Mouse (Mus musculus): Measurements from ENCODE around the gene Bmp6.
A peak's percentile ranks its signal among the peaks of the same experiment; 100 is the strongest.

Bmp6 gene

GRCm38 (mm10) chr13:38429671-38430070 lies 84.8 kb downstream of the Bmp6 start:
- DNase-seq (ENCODE audit: low spot score in 2 of 2) = no peak

- DNase-seq (ENCODE audit: low spot score in 2 of 2) = no peak
These were observed 85.2 kb downstream of the Bmp6 start for GRCm38 (mm10) chr13:38430075-38430474.

GRCm38 (mm10) chr13:38434831-38435230 lies 89.9 kb downstream of the Bmp6 start:
- no peak for DNase-seq (ENCODE audit: low spot score in 2 of 2)

DNA sequence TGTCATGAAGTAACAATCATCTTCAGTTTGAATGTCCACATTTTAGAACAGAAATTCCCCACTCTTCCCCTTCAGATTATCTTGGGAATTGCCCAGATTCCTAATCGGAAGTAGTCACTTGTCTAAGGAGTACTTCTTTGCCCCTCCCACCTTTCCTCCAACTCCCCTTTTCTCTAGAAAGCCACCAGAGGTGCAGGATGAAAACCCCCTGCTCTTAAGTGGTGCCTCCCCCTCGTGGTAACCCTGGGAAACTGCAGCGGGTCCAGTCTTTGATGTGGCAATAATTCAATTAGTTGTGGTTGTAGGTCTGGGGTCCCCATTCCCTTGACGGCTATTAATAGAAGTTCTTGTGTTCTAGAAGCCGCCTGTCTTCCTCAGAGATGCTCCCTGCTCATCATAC lies 93.0 kb downstream of the Bmp6 start:
- DNase-seq (ENCODE audit: low spot score in 2 of 2) = peak in 1 of 2 experiments; percentile 20

DNA sequence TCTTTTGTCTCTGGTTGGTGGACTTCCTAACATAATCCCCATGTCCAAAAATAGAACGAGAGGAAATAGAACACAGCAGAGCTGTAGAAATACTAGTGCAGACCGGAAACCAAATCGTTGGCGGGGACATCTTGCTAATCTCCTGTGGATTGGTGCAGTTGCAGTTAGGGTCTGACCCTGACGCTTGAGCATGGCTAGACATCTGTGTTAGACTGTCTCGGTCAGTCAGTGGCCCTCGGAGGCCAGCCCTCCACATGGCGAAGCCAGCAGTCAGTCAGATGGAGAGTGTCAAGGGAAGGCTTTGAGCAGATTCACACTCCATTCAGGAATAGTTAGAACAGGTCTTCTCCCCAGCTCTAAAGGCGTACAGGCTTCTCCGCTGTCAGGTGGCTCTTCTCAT lies 95.3 kb downstream of the Bmp6 start:
- DNase-seq (ENCODE audit: low spot score in 2 of 2) = no peak

GRCm38 (mm10) chr13:38448516-38449015 lies 103.7 kb downstream of the Bmp6 start:
- DNase-seq (ENCODE audit: low spot score in 2 of 2) = no peak

DNA sequence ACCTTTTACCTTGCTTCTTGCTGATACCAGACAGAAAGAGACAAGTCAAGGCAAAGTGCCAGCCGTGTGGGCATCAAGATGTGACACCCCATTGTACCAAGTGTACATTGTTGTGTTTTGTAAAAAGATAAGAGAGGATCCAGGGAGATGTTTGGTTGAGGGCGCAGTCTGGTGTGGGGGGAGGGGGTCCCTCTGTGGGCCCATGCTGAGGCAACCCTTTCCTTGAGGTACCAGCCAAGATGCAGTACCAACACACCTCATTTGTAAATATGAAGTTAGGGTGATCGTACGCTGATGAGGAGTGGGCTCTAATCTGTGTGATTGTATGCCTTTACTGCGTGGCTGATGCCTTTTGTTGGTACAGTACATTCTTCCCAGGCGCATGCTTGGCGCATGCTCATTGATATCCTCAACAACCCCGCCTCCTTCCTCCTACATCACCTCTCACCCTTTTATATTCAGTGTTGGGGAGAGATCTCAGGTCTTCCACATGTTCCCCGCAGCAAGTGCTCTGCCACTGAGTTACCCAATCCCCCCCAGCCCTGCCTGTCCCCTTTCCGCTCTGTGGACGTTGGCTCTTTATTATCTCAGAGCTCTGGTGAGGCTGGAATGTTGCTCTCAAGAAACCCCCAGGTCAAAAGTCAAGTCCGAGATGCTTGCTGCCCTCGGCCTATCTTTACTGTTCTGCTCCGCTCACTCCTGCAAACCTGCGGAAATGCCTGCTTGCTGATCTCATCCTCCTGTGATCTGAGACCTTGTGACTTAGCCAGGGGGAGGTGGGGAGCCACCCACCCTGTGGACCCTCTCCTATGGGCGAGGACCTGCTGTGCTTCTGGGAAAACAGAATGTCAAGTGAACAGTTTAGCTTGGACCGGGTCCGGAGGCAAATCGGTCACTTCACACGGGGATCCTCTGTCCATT lies 105.4 kb downstream of the Bmp6 start:
- no peak for DNase-seq (ENCODE audit: low spot score in 2 of 2)

GRCm38 (mm10) chr13:38451446-38451845 lies 106.5 kb downstream of the Bmp6 start:
- no peak for DNase-seq (ENCODE audit: low spot score in 2 of 2)

GRCm38 (mm10) chr13:38463410-38463809 lies 118.5 kb downstream of the Bmp6 start:
- no peak for DNase-seq (ENCODE audit: low spot score in 2 of 2)

DNA sequence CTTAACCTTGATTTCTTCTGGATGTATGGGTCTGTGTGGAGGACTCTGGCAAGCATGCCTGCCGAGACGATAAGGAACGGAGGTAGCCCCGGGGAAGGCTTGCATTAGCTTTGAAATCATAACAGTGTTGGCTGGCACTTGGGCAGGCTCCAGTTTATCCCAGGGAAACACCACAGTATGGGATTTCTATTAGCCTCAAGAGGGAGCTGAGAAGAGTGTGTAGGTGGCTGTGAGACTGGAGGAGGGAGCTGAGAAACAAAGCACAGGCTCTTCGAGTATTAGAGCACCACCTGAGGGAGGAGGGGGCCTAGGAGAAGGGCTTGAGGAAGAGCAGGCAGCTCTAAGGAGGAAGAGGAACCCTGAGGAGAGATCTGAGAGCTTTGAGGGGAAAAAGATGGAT lies 126.0 kb downstream of the Bmp6 start:
- no peak for DNase-seq (ENCODE audit: low spot score in 2 of 2)

GRCm38 (mm10) chr13:38472636-38473035 lies 127.7 kb downstream of the Bmp6 start:
- DNase-seq (ENCODE audit: low spot score in 2 of 2) = no peak

DNA sequence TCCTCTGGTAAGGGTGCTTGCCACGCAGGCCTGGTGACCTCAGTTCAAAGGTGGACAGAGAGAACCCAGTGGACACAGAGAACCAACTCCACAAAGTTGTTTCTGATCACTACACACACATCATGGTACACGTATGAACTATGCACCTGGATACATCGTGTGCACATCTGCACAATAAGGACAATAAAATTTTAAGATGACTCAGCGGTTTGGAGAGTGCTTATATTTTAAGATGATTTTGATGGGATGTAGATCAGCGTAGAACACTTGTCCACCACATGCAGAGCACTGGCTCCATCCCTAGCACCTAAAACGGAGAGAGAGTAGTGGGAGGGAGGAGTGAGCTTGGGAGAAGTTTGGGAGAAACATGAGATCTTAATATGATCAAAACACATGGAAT lies 128.6 kb downstream of the Bmp6 start:
- DNase-seq (ENCODE audit: low spot score in 2 of 2) = no peak

DNA sequence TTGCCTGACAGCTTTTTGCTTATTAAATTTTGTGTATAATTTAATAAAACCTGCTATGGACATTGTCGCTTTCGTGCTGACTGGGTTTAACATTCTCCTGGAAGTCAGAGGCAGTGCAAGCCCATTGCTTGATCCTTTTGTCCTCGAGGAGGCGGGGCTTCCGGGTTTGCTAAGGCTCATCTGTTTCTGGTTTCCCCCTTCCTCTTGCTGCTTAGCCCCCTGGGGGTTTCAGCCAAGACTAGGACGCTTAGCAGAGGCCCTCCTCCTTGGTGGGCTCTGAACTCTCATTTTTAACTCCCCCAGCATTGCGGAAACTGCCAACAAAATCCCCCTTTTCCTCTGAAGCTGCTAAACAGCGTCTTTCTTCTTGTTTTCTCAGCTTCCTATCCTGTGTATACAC lies 132.0 kb downstream of the Bmp6 start:
- DNase-seq (ENCODE audit: low spot score in 2 of 2) = no peak

DNA sequence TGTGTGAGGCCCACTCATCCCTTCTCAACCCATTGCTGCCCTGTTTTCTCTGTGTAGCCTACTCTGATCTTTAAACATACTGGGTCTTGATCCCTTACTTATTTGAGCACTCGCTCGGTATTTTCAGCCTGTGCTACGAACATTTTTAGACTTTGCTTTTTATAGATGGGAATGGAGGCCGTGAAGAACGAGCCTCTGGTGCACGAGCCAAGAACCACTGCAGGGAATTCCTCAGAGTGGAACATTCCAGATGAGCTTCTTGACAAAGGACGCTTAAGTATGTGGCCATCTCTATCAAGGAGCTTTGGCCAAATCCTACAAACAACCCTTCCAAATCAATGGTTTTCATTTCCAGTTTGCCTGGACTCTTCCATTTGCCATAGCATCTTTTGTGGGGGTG lies 136.1 kb downstream of the Bmp6 start:
- DNase-seq (ENCODE audit: low spot score in 2 of 2) = no peak

DNA sequence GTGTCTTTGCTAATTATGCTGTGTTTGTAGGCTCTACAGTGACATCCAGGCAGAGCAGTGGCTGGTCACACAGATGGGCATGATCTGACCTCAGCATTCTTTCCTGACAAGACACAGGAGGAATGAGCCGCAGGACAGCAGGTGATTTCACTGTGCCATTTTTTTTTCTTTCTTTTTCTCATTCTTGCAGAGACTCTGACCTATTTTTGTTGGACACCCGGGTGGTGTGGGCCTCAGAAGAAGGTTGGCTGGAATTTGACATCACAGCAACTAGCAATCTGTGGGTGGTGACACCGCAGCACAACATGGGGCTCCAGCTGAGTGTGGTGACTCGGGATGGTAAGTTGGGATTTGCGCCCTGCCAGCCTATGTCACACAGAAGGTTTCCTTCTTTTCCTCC lies 139.8 kb downstream of the Bmp6 start:
- no peak for DNase-seq (ENCODE audit: low spot score in 2 of 2)

DNA sequence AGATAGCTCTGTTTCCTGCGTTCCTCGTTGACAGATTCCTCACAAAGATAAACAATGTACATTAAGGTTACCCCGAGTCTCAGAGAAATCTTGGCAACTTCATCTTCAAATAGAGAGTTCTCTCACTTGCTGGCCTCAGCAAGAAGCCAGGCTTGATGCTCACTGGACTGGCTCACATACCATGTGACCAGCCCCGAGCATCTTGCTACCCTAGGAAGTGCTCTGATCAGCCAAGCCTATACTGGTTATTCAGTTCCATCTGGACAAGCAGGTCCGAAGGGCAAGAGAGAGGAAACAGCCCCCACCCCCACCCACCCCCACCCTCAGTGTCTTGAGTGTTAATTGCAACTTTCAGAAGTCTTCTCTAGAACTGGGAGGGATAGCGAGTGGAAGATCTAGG lies 141.9 kb downstream of the Bmp6 start:
- no peak for DNase-seq (ENCODE audit: low spot score in 2 of 2)

DNA sequence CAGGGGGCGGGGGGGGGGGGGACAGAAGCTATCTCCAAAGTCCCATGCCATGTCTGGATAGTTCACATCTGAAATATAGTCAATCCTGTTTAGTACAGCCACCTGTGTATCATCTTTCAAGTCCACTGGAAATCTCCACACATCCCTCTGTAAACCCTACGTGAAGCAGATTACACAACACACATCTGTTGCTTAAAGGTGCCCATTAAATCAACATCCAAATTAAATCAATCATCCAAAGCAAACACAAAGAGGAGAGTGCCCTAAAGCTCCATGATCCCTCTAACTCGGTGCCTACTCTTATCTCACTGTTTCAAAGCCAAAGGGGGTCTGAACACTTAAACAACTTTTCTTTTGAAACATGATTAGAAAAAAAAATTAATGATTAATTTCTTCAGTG lies 151.8 kb downstream of the Bmp6 start:
- DNase-seq (ENCODE audit: low spot score in 2 of 2) = no peak

DNA sequence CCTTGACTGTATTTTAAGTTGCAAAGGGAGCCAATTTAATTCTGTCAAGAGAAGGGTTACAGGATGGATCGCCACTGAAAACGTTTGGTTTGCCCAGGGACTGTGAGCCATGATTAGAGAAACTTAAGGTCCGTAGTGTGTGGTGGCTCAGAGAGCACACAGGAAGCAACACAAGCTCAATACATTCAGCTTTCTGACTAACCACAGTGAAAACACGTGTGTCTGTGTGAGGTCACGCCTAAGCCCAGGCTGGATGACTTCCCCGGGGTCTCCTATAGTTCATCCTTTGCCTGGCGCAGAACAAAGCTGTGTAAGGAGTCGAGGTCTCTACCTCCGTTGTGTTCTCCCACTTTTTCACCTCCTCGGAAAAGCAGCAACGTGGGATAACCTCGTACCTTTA lies 156.4 kb downstream of the Bmp6 start:
- no peak for DNase-seq (ENCODE audit: low spot score in 2 of 2)

GRCm38 (mm10) chr13:38503137-38503849 lies 158.4 kb downstream of the Bmp6 start:
- peak; percentile 41 to 46 for DNase-seq (ENCODE audit: low spot score in 2 of 2)

- DNase-seq (ENCODE audit: low spot score in 2 of 2) = peak; percentile 24 to 51
These were observed 161.4 kb downstream of the Bmp6 start for GRCm38 (mm10) chr13:38506320-38506719.

DNA sequence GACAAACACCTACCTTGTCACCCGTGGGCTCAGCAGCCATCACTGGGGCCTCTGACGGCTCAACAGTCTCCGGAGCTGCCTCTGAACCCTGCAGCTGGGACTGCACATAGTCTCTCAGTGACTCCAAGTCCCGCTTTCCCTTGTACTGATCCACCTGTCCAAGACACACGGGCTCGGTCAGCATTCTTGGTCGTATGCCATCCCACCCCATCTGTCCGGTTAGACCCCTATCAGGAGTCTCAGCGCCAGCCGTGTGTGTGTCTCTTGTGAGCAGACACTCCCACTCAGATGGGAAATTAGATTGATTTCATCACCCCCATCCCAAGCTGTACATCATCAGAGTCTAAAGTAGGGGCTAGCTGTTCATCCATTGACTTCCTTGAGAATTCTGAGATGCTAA lies 162.0 kb downstream of the Bmp6 start:
- no peak for DNase-seq (ENCODE audit: low spot score in 2 of 2)

- DNase-seq (ENCODE audit: low spot score in 2 of 2) = no peak
These were observed 164.9 kb downstream of the Bmp6 start for GRCm38 (mm10) chr13:38509681-38510341.

Data from spleen, postnatal 14 days (tissue).